ENCODE assay signal across 8 mouse cellular contexts in genomic region chr17:71102571-71103551, GRCm38 (mm10).
DNase-seq lines count a peak whose midpoint lies in the region; ATAC-seq and TF ChIP-seq lines count a peak whose summit lies in the region.

No protein-coding gene starts in this region.

- H3K4me2 ChIP-seq in embryonic facial prominence, embryonic 11.5 days (ENCODE audit: low read depth, low read length), result no peak overlapping the region
- H3K4me2 ChIP-seq in intestine, embryonic 16.5 days (ENCODE audit: low read depth, low read length), result no peak overlapping the region

- DNase-seq in layer of hippocampus, adult 2 months (ENCODE audit: low spot score in 2 of 2), result no peak
- no peak for DNase-seq in layer of hippocampus, adult 9-10 months (ENCODE audit: low spot score)
- peak; percentile 64 for DNase-seq in embryonic facial prominence, embryonic 11.5 days (ENCODE audit: low spot score)
- no peak for DNase-seq in midbrain, embryonic 10.5 days (ENCODE audit: low spot score)
- DNase-seq in layer of hippocampus, adult 8-10 months (ENCODE audit: low spot score in 2 of 2), result no peak

- H3K9me3 ChIP-seq in embryonic facial prominence, embryonic 11.5 days (replicated peaks; ENCODE audit: control insufficient read depth, low read length), result no peaks in the 10 kb centered on the region
- H3K9me3 ChIP-seq in intestine, embryonic 16.5 days (ENCODE audit: control insufficient read depth, low read length), result no peaks in the 10 kb centered on the region
- H3K9me3 ChIP-seq in midbrain, embryonic 10.5 days (replicated peaks), result no peaks in the 10 kb centered on the region

- WGBS in embryonic facial prominence, embryonic 11.5 days, result 35% methylated on average over 17 of the region's 17 CpGs
- WGBS in intestine, embryonic 16.5 days, result 30% methylated on average over 17 of the region's 17 CpGs
- 69% methylated on average over 17 of the region's 17 CpGs for WGBS in midbrain, embryonic 10.5 days

- H3K27me3 ChIP-seq in embryonic facial prominence, embryonic 11.5 days (ENCODE audit: control insufficient read depth, insufficient read depth, low read length), result no peaks in the 10 kb centered on the region
- no peaks in the 10 kb centered on the region for H3K27me3 ChIP-seq in intestine, embryonic 16.5 days (replicated peaks; ENCODE audit: control insufficient read depth, insufficient read depth, low read length)
- H3K27me3 ChIP-seq in midbrain, embryonic 10.5 days (ENCODE audit: low read depth, poor library complexity, severe bottlenecking), result no peaks in the 10 kb centered on the region

- H3K9ac ChIP-seq in embryonic facial prominence, embryonic 11.5 days (replicated peaks; ENCODE audit: low read length), result peak overlapping the region; percentile 15; the same call in 1 of the 2 replicates
- H3K9ac ChIP-seq in intestine, embryonic 16.5 days (ENCODE audit: low read depth, low read length), result no peak overlapping the region

- ATAC-seq in embryonic facial prominence, embryonic 11.5 days (replicated peaks; ENCODE audit: insufficient number of reproducible peaks, low FRiP score, low TSS enrichment, low read depth), result peak; percentile 59; the same call in 1 of the 2 replicates
- ATAC-seq in intestine, embryonic 16.5 days, result peak; percentile 49
- ATAC-seq in megakaryocyte-erythroid progenitor cell, adult 5-6 weeks (replicated peaks; ENCODE audit: low FRiP score, low TSS enrichment, poor library complexity, severe bottlenecking), result peak; percentile 29; the same call in 1 of the 2 replicates
- ATAC-seq in activated CD4-positive, CD25-positive, alpha-beta regulatory T cell, adult 4 months, result no peak

- no peak overlapping the region for H3K4me3 ChIP-seq in layer of hippocampus, adult 2 months
- no peak overlapping the region for H3K4me3 ChIP-seq in embryonic facial prominence, embryonic 11.5 days (ENCODE audit: low read depth, low read length)
- no peak overlapping the region for H3K4me3 ChIP-seq in intestine, embryonic 16.5 days (ENCODE audit: low read length)
- no peak overlapping the region for H3K4me3 ChIP-seq in midbrain, embryonic 10.5 days

- no peak for TF ChIP-seq CTCF in layer of hippocampus, adult 2 months (conservative IDR thresholded peaks at IDR 0.05)

- H3K27ac ChIP-seq in layer of hippocampus, adult 2 months, result peak overlapping the region; percentile 70
- no peak overlapping the region for H3K27ac ChIP-seq in embryonic facial prominence, embryonic 11.5 days (replicated peaks; ENCODE audit: low read depth, low read length)
- no peak overlapping the region for H3K27ac ChIP-seq in intestine, embryonic 16.5 days (ENCODE audit: low read length)
- no peak overlapping the region for H3K27ac ChIP-seq in midbrain, embryonic 10.5 days (replicated peaks)

- H3K36me3 ChIP-seq in embryonic facial prominence, embryonic 11.5 days (replicated peaks; ENCODE audit: control insufficient read depth, insufficient read depth, low read depth, low read length), result no peaks in the 10 kb centered on the region
- H3K36me3 ChIP-seq in intestine, embryonic 16.5 days (ENCODE audit: control insufficient read depth, insufficient read depth, low read length), result no peaks in the 10 kb centered on the region
- no peaks in the 10 kb centered on the region for H3K36me3 ChIP-seq in midbrain, embryonic 10.5 days

- H3K4me1 ChIP-seq in embryonic facial prominence, embryonic 11.5 days (ENCODE audit: control insufficient read depth, insufficient read depth, low read length), result peaks cover 3% of the 10 kb centered on the region; the same call in 1 of the 2 replicates
- H3K4me1 ChIP-seq in intestine, embryonic 16.5 days (ENCODE audit: control insufficient read depth, insufficient read depth, low read length), result no peaks in the 10 kb centered on the region
- H3K4me1 ChIP-seq in midbrain, embryonic 10.5 days, result peaks cover 11% of the 10 kb centered on the region
